Mouse (Mus musculus) liver, embryonic 14.5 days (tissue): ENCODE results near the gene Helt. TPM values are rescaled to one million over a fixed set of nuclear protein-coding genes. Genes with fewer than 3 reads are reported as not detected.

Experiments used
- ATAC-seq: fragments of 200-750 bp; cut with Nextera tagmentation; 2 replicates; pipeline ENCODE4 v1.8.0; 2017; ENCODE audit warnings: moderate number of reproducible peaks, mild to moderate bottlenecking, moderate library complexity; ENCODE audit not compliant: insufficient read depth
- DNase-seq, 3 experiments: peaks; one replicate each; pipeline ENCODE4 v3.0.0-alpha.2; 2012 to 2013; ENCODE audit warnings: low read depth in 3 of 3, low spot score in 3 of 3
- H3K27ac ChIP-seq: fragments of 300-500 bp; sonication (generic); 2 replicates; pipeline ENCODE4 v1.5.1; 2014; ENCODE audit warnings: moderate library complexity, mild to moderate bottlenecking, control low read depth, inconsistent platforms
- H3K27me3 ChIP-seq: fragments of 300-500 bp; sonication (generic); 2 replicates; pipeline ENCODE4 v1.6.1; 2014; ENCODE audit warnings: mild to moderate bottlenecking, low read length, moderate library complexity; ENCODE audit not compliant: control insufficient read depth, insufficient read depth
- H3K36me3 ChIP-seq: fragments of 300-500 bp; sonication (generic); replicated peaks from 2 replicates; pipeline ENCODE4 v1.6.1; 2014; ENCODE audit warnings: low read depth; ENCODE audit not compliant: control insufficient read depth, insufficient read depth
- H3K4me1 ChIP-seq, 2 experiments: fragments of 200-500 bp in 1 of 2; fragments of 300-500 bp in 1 of 2; sonication (generic) in 1 of 2; replicated peaks; 2 replicates each; pipeline ENCODE4 v1.6.1; 2012 to 2014; ENCODE audit warnings: antibody characterized with exemption in 1 of 2, inconsistent platforms in 1 of 2, low read length in 1 of 2; ENCODE audit not compliant: control insufficient read depth in 2 of 2, insufficient read depth in 2 of 2
- H3K4me2 ChIP-seq: fragments of 300-500 bp; sonication (generic); 2 replicates; pipeline ENCODE4 v1.6.1; 2014; ENCODE audit warnings: low read depth, mild to moderate bottlenecking, control low read depth, moderate library complexity
- H3K4me3 ChIP-seq, 2 experiments: fragments of 200-500 bp in 1 of 2; fragments of 300-500 bp in 1 of 2; sonication (generic) in 1 of 2; 2 replicates each; pipeline ENCODE4 v1.5.1; 2012 to 2014; ENCODE audit warnings: low read depth in 2 of 2, low read length in 2 of 2, mild to moderate bottlenecking in 2 of 2, control low read depth in 1 of 2, inconsistent platforms in 1 of 2, moderate library complexity in 1 of 2; ENCODE audit not compliant: insufficient read depth in 1 of 2
- H3K9ac ChIP-seq: fragments of 300-500 bp; sonication (generic); replicated peaks from 2 replicates; pipeline ENCODE4 v1.6.1; 2014; ENCODE audit warnings: mild to moderate bottlenecking, control low read depth, moderate library complexity
- H3K9me3 ChIP-seq: fragments of 300-500 bp; sonication (generic); 2 replicates; pipeline ENCODE4 v1.6.1; 2016; ENCODE audit warnings: low read length, mixed read lengths; ENCODE audit not compliant: control insufficient read depth
- CTCF ChIP-seq: IDR thresholded peaks from 2 replicates; pipeline ENCODE4 v1.5.1; 2016; ENCODE audit warnings: antibody characterized with exemption, low read depth, control low read depth
- EP300 ChIP-seq: IDR thresholded peaks from 2 replicates; pipeline ENCODE4 v1.6.1; 2016; ENCODE audit warnings: antibody characterized with exemption, low read depth
- WGBS: fragments of 180-500 bp; shearing (Covaris S2); extraction: QIAGEN DNeasy Blood & Tissue Kit; methylation state at CpG from one replicate; pipeline ENCODE4 v1.1.7; 2014; ENCODE audit not compliant: insufficient replicate concordance; 5-methylcytosine and 5-hydroxymethylcytosine counted together
- polyA plus RNA-seq, 2 experiments: library from polyadenylated mRNA; depleted of rRNA in 1 of 2; stranded (reverse) in 1 of 2; unstranded in 1 of 2; fragments of >200 nt; fragmentation: Nextera tagmentation in 1 of 2; extraction: Ambion mirVana in 1 of 2; gene quantifications; 2 replicates each; pipeline versions ENCODE4 v1.2.1 to v1.2.3; 2012 to 2014

Helt gene
- polyA plus RNA-seq, 2 experiments, result not detected

DNA sequence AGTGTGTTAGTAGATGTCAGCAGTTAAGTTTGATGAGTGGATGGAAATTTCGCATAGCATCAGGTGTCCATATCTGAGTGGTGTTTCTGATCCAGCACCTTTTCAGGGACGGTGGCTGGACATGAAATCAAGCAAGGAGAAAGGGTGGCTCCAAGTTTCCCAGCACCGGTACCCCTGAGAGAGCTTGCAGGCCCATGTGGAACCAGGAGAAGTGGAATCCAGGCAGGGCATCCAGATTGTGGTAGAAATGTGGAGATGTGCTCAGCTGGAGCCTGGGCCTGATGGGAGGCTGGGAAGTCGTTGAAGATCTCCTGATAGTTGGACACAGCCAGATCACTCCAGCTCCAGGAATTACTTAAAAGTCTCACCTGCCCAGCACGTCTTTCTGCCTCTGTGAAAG is 30.2 kb upstream of the Helt start:
- Histone ChIP-seq H3K4me3 (no peak overlapping the region), H3K27ac (no peak overlapping the region), H3K4me2 (no peak overlapping the region), H3K27me3 (no peaks in the 10 kb centered on the region), H3K36me3 (no peaks in the 10 kb centered on the region), H3K9me3 (no peaks in the 10 kb centered on the region), H3K9ac (no peak overlapping the region), H3K4me1 (no peaks in the 10 kb centered on the region)
- ATAC-seq (no peak), DNase-seq (no peak)
- WGBS, result 51% methylated on average over 5 of the region's 5 CpGs
- no peak for TF ChIP-seq EP300
- no peak for TF ChIP-seq CTCF

DNA sequence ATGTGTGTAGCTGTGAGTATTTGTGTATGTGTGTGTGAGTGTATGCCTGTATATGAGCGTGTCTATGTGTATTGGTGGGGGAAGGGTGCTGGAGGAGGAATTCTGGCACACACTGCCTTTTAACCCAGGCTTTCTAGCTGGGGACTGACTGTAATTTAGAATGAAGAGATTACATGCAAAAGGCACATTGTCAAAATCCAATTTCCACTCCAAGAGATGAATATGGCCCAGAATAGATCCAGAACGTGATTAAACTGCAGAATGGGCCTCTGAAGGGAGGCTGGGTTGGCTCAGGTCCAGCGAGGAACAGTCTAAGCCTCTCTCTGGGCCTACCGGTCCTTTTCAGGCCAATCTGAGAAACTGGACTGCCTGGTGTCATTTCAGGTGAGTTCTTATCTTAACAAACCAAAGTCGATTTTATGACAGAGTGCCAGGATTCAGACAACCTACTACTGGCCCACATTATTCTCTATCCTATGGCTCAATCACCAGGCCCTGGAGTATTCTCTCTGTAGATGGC is 29.3 kb upstream of the Helt start:
- ATAC-seq (no peak), DNase-seq (no peak)
- no peaks in the 10 kb centered on the region for H3K36me3 ChIP-seq
- no peak overlapping the region for H3K4me2 ChIP-seq
- H3K9ac ChIP-seq, result no peak overlapping the region
- no peak overlapping the region for H3K4me3 ChIP-seq
- H3K27ac ChIP-seq, result no peak overlapping the region
- no peaks in the 10 kb centered on the region for H3K27me3 ChIP-seq
- H3K9me3 ChIP-seq, result no peaks in the 10 kb centered on the region
- H3K4me1 ChIP-seq, result no peaks in the 10 kb centered on the region
- WGBS, result 52% methylated on average over 5 of the region's 5 CpGs
- no peak for TF ChIP-seq CTCF
- TF ChIP-seq EP300, result no peak

DNA sequence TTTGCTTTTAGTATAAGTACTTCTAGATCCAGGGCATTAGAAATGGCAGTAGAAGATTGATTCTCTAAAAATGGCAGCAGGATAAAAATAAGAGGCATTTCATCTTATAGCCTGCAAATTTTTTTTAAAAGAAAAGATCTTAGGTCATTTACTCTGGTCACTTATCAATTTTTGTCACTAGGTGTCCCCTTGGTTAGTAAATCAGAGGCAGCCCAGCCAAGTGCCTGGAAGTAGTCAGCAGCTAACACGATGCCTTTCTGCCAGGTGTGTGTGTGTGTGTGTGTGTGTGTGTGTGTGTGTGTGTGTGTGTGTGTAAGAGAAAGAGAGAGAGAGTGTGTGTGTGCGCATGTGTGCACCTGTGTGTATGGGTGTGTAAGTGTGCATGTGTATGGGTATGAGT is 28.4 kb upstream of the Helt start:
- Histone ChIP-seq H3K4me2 (no peak overlapping the region), H3K27ac (no peak overlapping the region), H3K4me1 (no peaks in the 10 kb centered on the region), H3K9me3 (no peaks in the 10 kb centered on the region), H3K9ac (no peak overlapping the region), H3K27me3 (no peaks in the 10 kb centered on the region), H3K4me3 (no peak overlapping the region), H3K36me3 (no peaks in the 10 kb centered on the region)
- DNase-seq (no peak), ATAC-seq (no peak)
- TF ChIP-seq EP300 (no peak), CTCF (no peak)
- 48% methylated on average over 2 of the region's 2 CpGs for WGBS

DNA sequence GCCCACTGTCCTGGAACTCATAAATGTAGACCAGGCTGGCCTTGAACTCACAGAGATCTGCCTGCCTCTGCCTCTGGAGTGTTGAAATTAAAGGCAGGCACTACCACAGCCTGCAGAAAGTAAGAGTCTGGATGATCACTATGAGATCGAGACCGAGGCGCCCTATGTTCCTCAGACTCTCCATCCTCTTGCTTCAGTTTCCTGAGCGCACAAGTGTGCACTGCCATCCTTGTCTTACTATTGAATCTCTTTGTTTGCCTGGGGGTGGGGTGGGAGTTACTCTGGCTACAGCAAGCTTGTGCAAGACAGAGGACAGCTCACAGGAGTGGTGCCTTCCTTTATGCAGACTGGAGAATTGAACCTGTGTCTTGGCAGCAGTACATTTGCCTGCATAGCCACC is 27.9 kb upstream of the Helt start:
- DNase-seq (no peak), ATAC-seq (no peak)
- WGBS, result 84% methylated on average over 4 of the region's 4 CpGs
- H3K27me3 ChIP-seq, result no peaks in the 10 kb centered on the region
- H3K27ac ChIP-seq, result no peak overlapping the region
- H3K9me3 ChIP-seq, result no peaks in the 10 kb centered on the region
- H3K9ac ChIP-seq, result no peak overlapping the region
- H3K4me2 ChIP-seq, result no peak overlapping the region
- H3K36me3 ChIP-seq, result no peaks in the 10 kb centered on the region
- TF ChIP-seq EP300 (no peak), CTCF (no peak)
- no peaks in the 10 kb centered on the region for H3K4me1 ChIP-seq
- H3K4me3 ChIP-seq, result no peak overlapping the region

DNA sequence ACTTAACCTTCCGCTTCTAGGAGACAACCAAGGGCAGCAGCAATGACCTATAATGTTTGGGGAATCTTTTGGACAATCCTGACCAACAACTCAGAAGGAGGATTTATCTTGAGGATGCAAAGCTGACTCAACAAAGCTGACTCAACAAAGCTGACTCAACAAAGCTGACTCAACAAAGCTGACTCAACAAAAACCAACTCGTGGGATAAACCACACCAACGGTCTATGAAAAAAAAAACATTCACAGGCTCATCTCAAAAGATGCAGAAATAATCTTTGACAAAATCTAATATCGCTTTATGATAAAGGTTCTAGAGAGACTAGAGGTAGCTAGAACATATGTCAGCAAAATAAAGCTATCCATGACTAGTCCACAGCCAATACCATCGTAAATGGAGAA is 24.3 kb upstream of the Helt start:
- Histone ChIP-seq H3K4me2 (no peak overlapping the region), H3K9ac (no peak overlapping the region), H3K9me3 (no peaks in the 10 kb centered on the region), H3K36me3 (no peaks in the 10 kb centered on the region), H3K4me1 (no peaks in the 10 kb centered on the region), H3K4me3 (no peak overlapping the region), H3K27ac (no peak overlapping the region), H3K27me3 (no peaks in the 10 kb centered on the region)
- no peak for TF ChIP-seq CTCF
- no peak for TF ChIP-seq EP300
- DNase-seq, result no peak
- WGBS, result 69% methylated on average over 5 of the region's 5 CpGs
- no peak for ATAC-seq
